Comparison of ENCODE assay signal across 21 mouse cellular contexts in the genomic region with DNA sequence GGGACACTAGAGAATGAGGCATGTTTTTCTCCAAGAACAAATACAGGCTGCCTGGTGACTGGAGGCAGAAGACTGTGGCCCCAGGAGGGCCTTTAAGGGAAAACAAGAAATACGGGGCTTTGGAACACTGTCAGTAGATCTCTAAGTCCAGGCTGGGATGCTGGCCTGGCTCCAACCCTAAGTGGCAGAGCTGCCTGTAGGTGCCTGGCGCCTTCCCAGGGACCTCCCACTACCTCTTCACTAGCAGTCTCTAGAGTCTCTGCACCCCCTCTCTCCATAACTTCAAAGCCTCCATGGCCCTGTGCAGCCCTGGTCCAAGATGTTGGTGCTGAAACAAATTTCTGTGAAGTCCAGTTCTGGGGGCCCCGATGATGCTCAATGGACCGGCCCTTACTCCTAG.
DNase-seq lines count a peak whose midpoint lies in the region; ATAC-seq and TF ChIP-seq lines count a peak whose summit lies in the region.
"Had no signal": no experiment of that assay in that cellular context is flagged by ENCODE, and none has a peak within 500 bp of the region (broad histone marks: within the 10 kb centered on the region; RNA-seq: fewer than 3 reads in every experiment).

No protein-coding gene starts in this region.

- no peaks in the 10 kb centered on the region for H3K9me3 ChIP-seq in heart, postnatal 0 days (replicated peaks; ENCODE audit: control insufficient read depth, low read length)
- no peaks in the 10 kb centered on the region for H3K9me3 ChIP-seq in lung, postnatal 0 days (ENCODE audit: low read length)
- no peaks in the 10 kb centered on the region for H3K9me3 ChIP-seq in forebrain, embryonic 11.5 days (ENCODE audit: control insufficient read depth, low read length)
- H3K9me3 ChIP-seq: embryonic facial prominence, embryonic 12.5 days; heart, embryonic 13.5 days; hindbrain, embryonic 12.5 days; liver, embryonic 12.5 days; lung, embryonic 15.5 days; neural tube, embryonic 12.5 days had no signal

- DNase-seq in heart, postnatal 0 days (ENCODE audit: low spot score): peak; percentile 40
- DNase-seq in heart, adult 9 months (ENCODE audit: low spot score in 2 of 2): no peak
- peak; percentile 71 for DNase-seq in lung, postnatal 0 days (ENCODE audit: low spot score)
- no peak for DNase-seq in lung, postnatal 10 days
- peak; percentile 35 for DNase-seq in MN1 (ENCODE audit: low spot score)
- peak; percentile 79 for DNase-seq in brain, embryonic 14.5 days (ENCODE audit: low read depth)
- no peak for DNase-seq in forebrain, embryonic 11.5 days (ENCODE audit: low spot score)
- DNase-seq: adrenal gland, adult 2 months; cerebellum, adult 9-11 months; forebrain, postnatal 0 days; gastrocnemius, postnatal 36 days; kidney, adult 18-20 months; right cerebral cortex, postnatal 25 days had no signal

- 44% methylated on average over 4 of the region's 4 CpGs for WGBS in heart, postnatal 0 days
- WGBS in lung, postnatal 0 days: 39% methylated on average over 3 of the region's 4 CpGs
- 60% methylated on average over 4 of the region's 4 CpGs for WGBS in forebrain, embryonic 11.5 days

- H3K4me3 ChIP-seq in heart, postnatal 0 days (ENCODE audit: low read depth, low read length): no peak overlapping the region
- H3K4me3 ChIP-seq in lung, postnatal 0 days (ENCODE audit: low read depth, low read length): no peak overlapping the region
- H3K4me3 ChIP-seq in forebrain, embryonic 11.5 days (ENCODE audit: low read depth, low read length): no peak overlapping the region
- H3K4me3 ChIP-seq: embryonic facial prominence, embryonic 12.5 days; heart, embryonic 13.5 days; hindbrain, embryonic 12.5 days; liver, embryonic 12.5 days; lung, embryonic 15.5 days; neural tube, embryonic 12.5 days had no signal

- no peak for TF ChIP-seq POLR2A in brain, embryonic 14.5 days (IDR thresholded peaks at IDR 0.05; ENCODE audit: borderline replicate concordance, extremely low read depth, insufficient read depth, insufficient read length, poor library complexity, severe bottlenecking)

- ATAC-seq in heart, postnatal 0 days (ENCODE audit: insufficient read depth, low read depth): no peak
- ATAC-seq in lung, postnatal 0 days: peak; percentile 45
- ATAC-seq in forebrain, embryonic 11.5 days (replicated peaks; ENCODE audit: low FRiP score): no peak
- ATAC-seq: forebrain, postnatal 0 days; liver, embryonic 12.5 days had no signal

- TF ChIP-seq EP300 in heart, postnatal 0 days (IDR thresholded peaks at IDR 0.05; ENCODE audit: low read depth): no peak
- no peak for TF ChIP-seq EP300 in lung, postnatal 0 days (IDR thresholded peaks at IDR 0.05)

- H3K4me1 ChIP-seq in heart, postnatal 0 days (ENCODE audit: control insufficient read depth, insufficient read depth): peaks cover 4% of the 10 kb centered on the region; the same call in 1 of the 2 replicates
- H3K4me1 ChIP-seq in lung, postnatal 0 days (ENCODE audit: insufficient read depth, low read depth, low read length): no peaks in the 10 kb centered on the region
- H3K4me1 ChIP-seq in forebrain, embryonic 11.5 days (replicated peaks; ENCODE audit: control insufficient read depth, insufficient read depth, low read length): no peaks in the 10 kb centered on the region
- H3K4me1 ChIP-seq: embryonic facial prominence, embryonic 12.5 days; liver, embryonic 12.5 days had no signal

- peaks cover 55% of the 10 kb centered on the region for H3K27me3 ChIP-seq in heart, postnatal 0 days (ENCODE audit: control insufficient read depth, insufficient read depth, low read length)
- H3K27me3 ChIP-seq in lung, postnatal 0 days (replicated peaks; ENCODE audit: insufficient read depth, low read length): peaks cover 3% of the 10 kb centered on the region; the same call in 1 of the 2 replicates
- H3K27me3 ChIP-seq in forebrain, embryonic 11.5 days (ENCODE audit: control insufficient read depth, insufficient read depth, low read length): peaks cover 40% of the 10 kb centered on the region

- H3K9ac ChIP-seq in heart, postnatal 0 days (replicated peaks; ENCODE audit: low read depth, low read length): no peak overlapping the region
- H3K9ac ChIP-seq in lung, postnatal 0 days (replicated peaks; ENCODE audit: low read depth): no peak overlapping the region
- no peak overlapping the region for H3K9ac ChIP-seq in forebrain, embryonic 11.5 days (ENCODE audit: low read length)
- H3K9ac ChIP-seq: embryonic facial prominence, embryonic 12.5 days; forebrain, postnatal 0 days; heart, embryonic 13.5 days; hindbrain, embryonic 12.5 days; liver, embryonic 12.5 days; lung, embryonic 15.5 days; neural tube, embryonic 12.5 days had no signal

- H3K4me2 ChIP-seq in heart, postnatal 0 days (ENCODE audit: low read depth, low read length): no peak overlapping the region
- no peak overlapping the region for H3K4me2 ChIP-seq in lung, postnatal 0 days (replicated peaks; ENCODE audit: low read depth, low read length)
- no peak overlapping the region for H3K4me2 ChIP-seq in forebrain, embryonic 11.5 days (ENCODE audit: low read depth, low read length, severe bottlenecking)
- H3K4me2 ChIP-seq: embryonic facial prominence, embryonic 12.5 days; heart, embryonic 13.5 days; hindbrain, embryonic 12.5 days; liver, embryonic 12.5 days; lung, embryonic 15.5 days; midbrain, embryonic 11.5 days; neural tube, embryonic 12.5 days had no signal

- H3K27ac ChIP-seq in heart, postnatal 0 days (ENCODE audit: low read depth): no peak overlapping the region
- no peak overlapping the region for H3K27ac ChIP-seq in lung, postnatal 0 days (ENCODE audit: low read length)
- no peak overlapping the region for H3K27ac ChIP-seq in forebrain, embryonic 11.5 days (ENCODE audit: low read depth, low read length)
- H3K27ac ChIP-seq: embryonic facial prominence, embryonic 12.5 days; heart, embryonic 13.5 days; hindbrain, embryonic 12.5 days; kidney, postnatal 0 days; liver, embryonic 12.5 days; lung, embryonic 15.5 days; neural tube, embryonic 12.5 days had no signal

- no peaks in the 10 kb centered on the region for H3K36me3 ChIP-seq in heart, postnatal 0 days (replicated peaks; ENCODE audit: control insufficient read depth, insufficient read depth, low read length)
- H3K36me3 ChIP-seq in lung, postnatal 0 days (ENCODE audit: insufficient read depth, low read length): no peaks in the 10 kb centered on the region
- H3K36me3 ChIP-seq in forebrain, embryonic 11.5 days (ENCODE audit: control insufficient read depth, insufficient read depth, low read length): no peaks in the 10 kb centered on the region
- H3K36me3 ChIP-seq: embryonic facial prominence, embryonic 12.5 days; heart, embryonic 13.5 days; hindbrain, embryonic 12.5 days; liver, embryonic 12.5 days; lung, embryonic 15.5 days; neural tube, embryonic 12.5 days had no signal

- no peak for TF ChIP-seq CTCF in heart, postnatal 0 days (IDR thresholded peaks at IDR 0.05; ENCODE audit: low read depth)
- TF ChIP-seq CTCF in lung, postnatal 0 days (IDR thresholded peaks at IDR 0.05): no peak
- TF ChIP-seq CTCF in brain, embryonic 14.5 days (IDR thresholded peaks at IDR 0.05; ENCODE audit: borderline replicate concordance, extremely low read depth, insufficient read depth, insufficient read length): no peak

Comparison
In these comparisons a context has a peak if more than half of its experiments do, and no peak if none do; other contexts are left out.
1. DNase-seq: peak in heart, postnatal 0 days (single experiment), lung, postnatal 0 days (single experiment), MN1 (single experiment) and brain, embryonic 14.5 days (single experiment); none in heart, adult 9 months (0 of 2), lung, postnatal 10 days (single experiment) and forebrain, embryonic 11.5 days (single experiment).